Mouse (Mus musculus): ENCODE results near the gene Snn.
"Not testable (repeated sequence)": the region's sequence is repeated elsewhere in the genome, so short reads cannot be mapped to it uniquely, and the experiment has no call there.

The Snn gene

DNA sequence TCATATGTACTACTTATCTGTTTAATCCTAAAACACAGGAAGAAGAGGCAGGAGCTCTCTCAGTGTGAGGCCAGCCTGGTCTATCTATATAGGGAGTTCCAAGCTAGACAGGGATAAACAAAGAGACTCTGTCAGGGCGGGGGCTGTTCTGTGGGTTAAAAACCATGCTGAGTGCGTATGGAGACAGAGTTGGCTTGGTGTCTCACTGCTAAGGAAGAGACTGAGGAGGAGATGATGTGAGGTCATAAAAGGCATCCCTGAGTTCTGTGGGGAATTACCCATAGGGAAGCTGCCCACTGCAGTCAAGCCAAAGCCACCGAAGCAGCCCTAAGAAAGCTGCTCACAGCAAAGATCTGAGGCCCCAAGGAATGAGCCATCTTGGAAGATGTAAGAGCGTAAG is at the start of gene Snn:
TSS of gene Snn (plus strand) at position 301 of the 400 bp plus-strand sequence.
- in situ Hi-C loops (cut with MboI; ENCODE audit: unreplicated experiment in 2 of 2): no loop called here

DNA sequence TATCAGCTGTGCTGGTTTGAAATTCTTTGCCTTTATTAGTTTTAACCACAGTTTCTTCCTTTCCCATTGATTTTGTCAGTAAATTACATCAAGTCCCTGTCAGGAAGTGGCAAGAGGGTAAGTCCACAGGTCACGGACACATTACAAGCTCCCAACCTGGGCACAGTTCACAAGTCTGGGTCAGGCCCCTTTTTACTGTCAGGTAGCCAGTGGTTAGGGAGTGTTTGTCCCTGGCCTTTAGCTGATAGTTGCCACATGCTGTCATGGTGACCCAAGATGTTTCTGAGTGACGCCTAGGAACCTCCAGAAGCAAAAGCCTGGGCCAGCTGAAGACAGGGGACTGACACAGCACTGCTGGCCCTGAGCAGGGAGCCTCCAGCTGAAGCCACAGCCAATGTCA is 49.5 kb upstream of the Snn start:
- in situ Hi-C loops (cut with MboI; ENCODE audit: unreplicated experiment in 2 of 2): no loop called here

DNA sequence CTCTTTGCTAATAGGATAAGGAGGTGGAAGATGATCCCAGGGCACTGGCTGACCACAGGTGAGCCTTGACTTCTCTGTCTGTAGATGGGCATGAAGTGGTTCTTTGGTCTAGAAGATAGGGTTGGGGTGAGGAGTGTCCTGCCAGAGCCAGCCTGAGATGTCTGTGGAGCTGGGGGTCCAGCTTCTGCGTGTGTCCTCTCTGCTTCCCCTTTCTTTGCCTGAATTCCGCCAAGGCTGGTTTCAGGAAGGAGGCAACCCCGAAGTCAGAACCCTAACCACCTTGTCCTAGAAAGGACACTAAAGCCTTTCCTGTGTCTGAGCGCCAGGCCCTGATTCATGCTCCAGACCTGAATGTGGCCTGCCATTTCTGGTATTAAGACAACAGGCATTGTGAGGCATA is 48.8 kb upstream of the Snn start:
- in situ Hi-C loops (cut with MboI; ENCODE audit: unreplicated experiment in 2 of 2): no loop called here

DNA sequence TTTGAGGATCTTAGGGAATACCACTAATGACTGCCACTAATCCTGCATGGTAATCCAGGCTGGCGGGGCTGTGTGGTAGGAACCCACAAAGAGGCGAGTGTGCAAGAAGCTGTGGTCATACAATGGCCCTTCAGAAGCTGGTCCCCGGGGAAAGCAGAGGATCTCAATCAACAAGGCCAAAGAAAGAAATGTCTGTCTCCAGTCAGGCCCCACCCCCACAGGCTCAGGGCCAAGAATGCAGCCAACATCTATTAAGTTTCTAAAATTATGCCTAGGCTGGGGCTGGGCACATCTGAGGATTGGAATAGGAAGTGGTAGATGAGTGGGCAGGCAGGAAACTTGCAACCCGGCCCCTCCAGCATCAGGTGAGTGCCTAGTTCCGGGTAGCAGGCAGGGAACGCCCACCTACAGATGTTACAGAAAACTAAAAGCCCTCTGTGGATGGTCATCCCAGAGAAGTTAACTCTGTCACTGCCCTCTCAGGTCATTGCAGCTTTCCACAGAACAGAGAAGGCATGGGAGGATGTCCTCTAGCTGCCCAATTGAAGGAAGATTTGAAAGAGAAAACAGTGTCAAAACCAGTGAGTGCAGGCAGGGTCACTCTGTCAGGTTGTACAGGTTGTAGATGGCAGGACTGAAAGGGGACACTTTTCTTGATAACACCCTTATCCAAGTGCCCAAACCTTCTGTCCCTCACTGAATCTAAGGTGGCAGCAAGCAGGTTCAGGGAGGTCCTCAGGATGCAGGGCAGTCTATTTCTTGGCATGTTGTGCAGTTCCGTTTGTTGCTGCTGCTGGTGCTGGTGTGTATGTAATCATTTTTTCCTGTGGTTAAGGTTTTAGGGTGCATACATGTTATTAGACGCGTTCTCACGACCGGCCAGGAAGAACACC is 47.9 kb upstream of the Snn start:
- in situ Hi-C loops (cut with MboI; ENCODE audit: unreplicated experiment in 2 of 2): no loop called here

DNA sequence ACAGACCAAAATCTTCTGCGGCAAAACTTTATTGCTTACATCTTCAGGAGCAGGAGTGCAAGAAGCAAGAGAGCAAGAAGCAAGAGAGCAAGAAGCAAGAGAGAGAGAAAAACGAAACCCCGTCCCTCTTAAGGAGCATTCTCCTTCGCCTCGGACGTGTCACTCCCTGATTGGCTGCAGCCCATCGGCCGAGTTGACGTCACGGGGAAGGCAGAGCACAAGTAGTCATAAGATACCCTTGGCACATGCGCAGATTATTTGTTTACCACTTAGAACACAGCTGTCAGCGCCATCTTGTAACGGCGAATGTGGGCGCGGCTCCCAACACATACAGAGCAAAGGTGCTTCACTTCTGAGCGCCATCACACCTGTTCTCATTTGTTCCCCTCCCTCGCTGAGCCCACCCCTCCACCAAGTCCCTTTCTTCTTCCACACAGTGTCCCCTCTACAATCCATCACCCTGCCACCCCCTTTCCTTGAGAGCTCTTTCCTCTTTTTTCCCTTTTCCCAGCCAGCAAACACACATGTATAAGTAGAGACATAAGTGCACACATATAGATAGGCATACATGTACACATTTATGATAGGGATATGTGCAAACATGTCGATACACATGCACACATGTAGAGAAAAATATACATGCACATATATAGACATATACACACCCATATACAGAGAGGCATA is 47.1 kb upstream of the Snn start:
- in situ Hi-C loops (cut with MboI; ENCODE audit: unreplicated experiment in 2 of 2): not testable (repeated sequence)

DNA sequence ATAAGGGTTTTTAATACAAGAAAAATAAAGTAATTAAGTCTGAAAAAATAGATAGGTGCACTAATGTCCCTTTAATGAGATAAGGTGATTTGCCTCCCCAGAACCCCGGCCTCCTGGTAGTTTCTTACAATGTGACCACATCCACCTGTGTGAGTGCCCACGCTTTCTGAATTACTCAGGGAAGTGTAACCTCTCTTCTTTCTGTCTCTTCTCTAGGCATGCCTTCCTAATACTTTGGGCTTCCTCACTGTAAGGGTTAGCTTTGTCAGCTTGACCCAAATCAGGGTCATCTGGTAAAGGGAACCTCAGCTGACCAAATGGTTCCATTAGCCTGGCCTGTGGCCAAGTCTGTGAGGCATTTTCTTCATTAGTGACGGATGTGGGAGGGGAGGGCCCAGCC is 46.3 kb upstream of the Snn start:
- in situ Hi-C loops (cut with MboI; ENCODE audit: unreplicated experiment in 2 of 2): no loop called here

DNA sequence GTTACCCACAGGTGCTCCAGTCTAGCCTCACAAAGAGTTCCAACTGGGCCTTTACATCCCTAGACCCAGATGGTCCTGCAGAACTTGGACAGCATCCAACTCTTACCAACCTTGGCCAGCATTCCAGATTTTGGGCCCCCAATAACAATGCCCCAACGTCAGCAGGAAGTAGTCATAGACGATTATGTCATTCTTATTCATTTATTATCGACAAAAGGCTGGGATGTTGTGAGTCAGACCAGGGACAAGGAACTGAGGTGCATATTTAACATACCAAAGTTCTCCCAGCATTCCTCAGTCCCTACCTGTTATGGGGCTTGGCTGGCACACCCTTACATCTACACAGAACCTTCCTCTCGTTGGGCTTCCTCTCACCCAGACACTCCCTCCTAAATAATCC is 44.4 kb upstream of the Snn start:
- in situ Hi-C loops (cut with MboI; ENCODE audit: unreplicated experiment in 2 of 2): no loop called here

DNA sequence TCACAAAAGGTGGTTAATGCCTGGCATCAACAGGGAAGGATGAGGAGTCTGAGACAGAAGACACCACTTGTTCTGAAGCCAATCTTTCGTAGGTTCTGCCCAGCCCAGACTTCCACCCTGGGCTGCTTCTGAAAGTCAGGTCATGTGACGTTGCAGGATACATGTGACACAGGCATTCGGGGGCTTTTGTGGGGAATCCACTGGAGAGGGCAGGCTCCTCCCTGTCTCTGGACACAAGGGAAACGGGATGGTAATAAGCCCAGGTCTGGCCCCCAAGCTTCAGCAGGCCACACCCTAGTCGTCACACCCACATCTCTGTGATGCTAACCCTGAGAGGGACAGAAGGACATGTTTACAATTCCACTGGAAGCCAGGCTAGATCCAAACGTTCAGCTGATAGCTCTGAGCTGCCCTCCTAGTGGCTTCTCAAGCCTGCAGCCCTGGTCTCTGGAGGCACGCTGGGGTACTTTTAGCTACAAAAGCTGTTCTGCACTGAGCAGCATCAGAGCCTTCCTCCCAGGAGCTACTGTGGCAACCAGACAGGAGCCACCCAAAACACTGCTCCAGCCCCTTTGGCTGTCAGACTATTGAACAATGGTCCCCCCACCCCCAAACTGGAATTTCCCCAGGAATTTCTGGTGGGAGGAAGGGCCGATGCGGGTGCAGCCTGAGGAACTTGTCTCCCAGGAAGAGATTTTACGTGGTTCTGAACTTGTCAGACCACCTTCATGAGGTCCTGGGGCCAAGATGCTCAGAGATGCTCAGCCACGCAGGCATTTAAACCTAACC is 42.7 kb upstream of the Snn start:
- in situ Hi-C loops (cut with MboI; ENCODE audit: unreplicated experiment in 2 of 2): no loop called here

DNA sequence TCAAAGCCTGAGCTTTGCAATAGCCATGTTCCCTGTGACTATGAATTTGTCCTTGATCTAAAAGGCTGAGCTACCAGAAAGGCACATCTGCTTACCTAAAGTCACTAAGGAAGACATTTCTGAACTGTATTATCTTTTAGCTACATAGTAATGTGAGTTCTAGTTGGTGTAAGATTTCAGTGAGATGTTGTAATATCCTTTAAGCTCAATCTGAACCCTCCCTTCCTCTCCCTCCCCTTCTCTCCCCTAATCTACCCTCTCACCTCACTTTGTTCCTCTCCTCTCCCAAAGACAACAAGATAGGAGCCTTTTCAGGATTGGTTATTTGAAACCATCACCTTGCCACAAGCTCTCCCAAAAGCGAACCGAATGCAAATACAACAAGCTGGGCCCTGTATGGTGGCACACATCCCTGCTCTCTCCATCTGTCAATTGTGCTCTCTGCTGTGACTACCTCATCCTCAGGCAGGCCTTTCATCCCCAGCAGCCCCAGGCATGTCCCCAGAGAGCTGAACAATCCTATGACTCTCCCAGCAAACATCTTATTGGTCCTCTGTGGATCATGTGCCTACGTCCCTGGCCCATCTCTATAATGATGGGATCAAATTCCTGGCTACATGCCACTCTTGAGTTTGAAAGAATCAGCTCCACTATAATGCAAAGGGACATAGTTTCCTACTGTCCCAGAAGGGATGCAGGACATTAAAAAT is 39.2 kb upstream of the Snn start:
- in situ Hi-C loops (cut with MboI; ENCODE audit: unreplicated experiment in 2 of 2): no loop called here

DNA sequence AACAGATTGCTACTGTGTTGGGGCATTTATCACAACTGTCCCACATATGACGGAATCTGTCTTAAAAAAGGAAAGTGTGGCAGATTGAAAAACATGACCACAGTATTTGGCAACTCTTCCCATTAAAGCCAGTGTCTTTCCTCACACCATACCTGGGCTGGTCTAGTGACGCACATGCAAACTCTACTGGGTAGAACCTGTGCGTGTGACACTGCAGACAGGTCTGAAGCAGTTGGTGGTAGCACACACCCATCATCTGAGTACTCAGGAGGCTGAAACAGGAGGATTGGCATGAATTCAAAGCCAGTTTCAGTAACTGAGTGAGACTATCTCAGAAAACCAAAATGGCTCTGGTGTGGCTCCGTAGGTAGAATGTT is 38.6 kb upstream of the Snn start:
- in situ Hi-C loops (cut with MboI; ENCODE audit: unreplicated experiment in 2 of 2): no loop called here

DNA sequence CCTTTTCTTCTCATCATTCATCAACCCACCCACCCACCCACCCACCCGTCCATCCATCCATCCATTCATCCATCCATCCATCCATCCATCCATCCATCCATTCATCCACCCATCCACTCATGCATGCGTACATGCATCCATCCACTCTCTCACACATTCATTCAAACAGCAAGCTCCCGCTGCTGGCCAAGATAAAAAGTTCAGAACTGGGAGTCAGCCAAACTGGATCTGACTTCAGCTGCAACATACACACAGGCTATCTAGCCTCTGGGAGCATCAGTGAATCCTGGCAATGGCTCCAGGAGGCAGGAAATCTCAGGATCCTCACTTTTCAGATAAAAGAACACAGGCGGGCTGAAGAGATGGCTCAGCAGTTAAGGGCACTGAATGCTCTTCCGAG is 37.1 kb upstream of the Snn start:
- in situ Hi-C loops (cut with MboI; ENCODE audit: unreplicated experiment in 2 of 2): no loop called here

DNA sequence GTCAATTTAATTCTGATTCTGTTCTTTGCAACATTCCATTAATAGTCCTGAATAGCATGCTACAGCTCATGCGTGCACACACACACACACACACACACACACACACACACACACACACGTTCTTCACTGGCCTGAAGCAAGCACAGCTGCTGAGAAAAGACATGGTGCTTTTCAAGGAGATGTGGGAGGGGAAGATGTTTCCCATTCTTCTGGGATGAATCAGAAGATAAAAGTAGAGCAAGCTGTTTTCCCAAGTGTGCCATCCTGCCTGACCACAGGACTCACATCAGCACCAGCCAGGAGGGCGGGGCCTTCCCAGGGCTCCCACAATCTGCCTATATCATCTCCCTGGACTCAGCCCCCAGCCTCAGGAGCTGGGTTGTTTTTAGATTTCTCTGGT is 35.9 kb upstream of the Snn start:
- in situ Hi-C loops (cut with MboI; ENCODE audit: unreplicated experiment in 2 of 2): loop anchor here in 1 of 2 experiments (5.0 kb wide), 2 partner anchors 53 to 458 kb away; no protein-coding TSS in a partner anchor

DNA sequence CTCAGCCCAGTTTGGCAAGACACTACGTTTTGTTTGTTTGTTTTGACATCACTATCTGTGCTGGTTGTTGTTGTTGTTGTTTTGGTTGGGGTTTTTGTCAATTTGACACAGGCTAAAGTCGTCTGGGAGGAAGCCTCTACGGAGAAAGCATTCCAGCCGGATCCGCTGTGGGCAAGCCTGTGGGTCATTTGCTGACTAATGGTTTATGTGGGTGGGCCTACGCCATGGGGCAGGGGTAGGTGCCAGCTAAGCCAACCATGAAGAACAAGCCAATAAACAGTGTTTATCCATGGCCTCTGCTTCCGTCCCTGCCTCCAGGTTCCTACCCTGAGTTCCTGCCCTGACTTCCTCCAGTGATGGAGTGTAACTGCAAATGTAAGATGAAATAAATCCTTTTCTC is 32.5 kb upstream of the Snn start:
- in situ Hi-C loops (cut with MboI; ENCODE audit: unreplicated experiment in 2 of 2): loop anchor here in 1 of 2 experiments (5.0 kb wide), 2 partner anchors 56 to 461 kb away; no protein-coding TSS in a partner anchor

DNA sequence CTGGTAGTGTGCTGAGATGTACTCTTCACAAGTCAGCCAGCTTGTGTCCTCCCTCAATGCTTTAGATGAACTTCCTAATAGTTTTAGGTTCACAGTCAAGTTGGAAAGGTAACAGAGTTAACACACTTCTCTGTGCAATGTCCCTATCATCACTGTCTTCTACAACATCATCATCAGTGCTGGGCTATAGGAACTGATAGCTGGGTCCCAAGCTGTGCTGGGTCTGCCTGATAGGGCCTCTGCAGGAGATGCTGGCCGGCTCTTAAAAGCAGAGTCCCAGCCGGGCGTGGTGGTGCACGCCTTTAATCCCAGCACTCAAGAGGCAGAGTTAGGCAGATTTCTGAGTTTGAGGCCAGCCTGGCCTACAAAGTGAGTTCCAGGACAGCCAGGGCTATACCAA is 29.9 kb upstream of the Snn start:
- in situ Hi-C loops (cut with MboI; ENCODE audit: unreplicated experiment in 2 of 2): loop anchor here (5.0 kb wide), 4 partner anchors 59 to 464 kb away; no protein-coding TSS in a partner anchor

DNA sequence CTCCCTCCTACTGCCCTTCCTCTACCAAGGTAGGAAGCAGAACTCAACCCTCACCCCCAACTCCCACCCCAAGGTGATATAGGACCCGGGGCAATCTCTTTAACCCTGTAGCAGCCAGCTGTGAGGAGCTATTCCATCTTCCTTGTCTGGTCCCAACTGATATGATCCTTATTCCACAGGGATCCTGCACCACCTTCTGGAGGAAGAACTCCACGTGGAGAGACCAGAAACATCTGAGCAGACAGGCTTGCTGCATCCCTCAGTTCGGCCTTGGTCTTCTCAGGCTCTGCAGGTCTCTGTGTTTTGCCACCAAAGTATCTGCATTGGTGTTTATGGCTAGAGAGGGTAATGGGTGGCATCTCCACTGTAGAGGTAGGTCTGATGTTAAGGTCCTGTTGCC is 29.4 kb upstream of the Snn start:
- in situ Hi-C loops (cut with MboI; ENCODE audit: unreplicated experiment in 2 of 2): loop anchor here (5.0 kb wide), 4 partner anchors 59 to 464 kb away; no protein-coding TSS in a partner anchor

DNA sequence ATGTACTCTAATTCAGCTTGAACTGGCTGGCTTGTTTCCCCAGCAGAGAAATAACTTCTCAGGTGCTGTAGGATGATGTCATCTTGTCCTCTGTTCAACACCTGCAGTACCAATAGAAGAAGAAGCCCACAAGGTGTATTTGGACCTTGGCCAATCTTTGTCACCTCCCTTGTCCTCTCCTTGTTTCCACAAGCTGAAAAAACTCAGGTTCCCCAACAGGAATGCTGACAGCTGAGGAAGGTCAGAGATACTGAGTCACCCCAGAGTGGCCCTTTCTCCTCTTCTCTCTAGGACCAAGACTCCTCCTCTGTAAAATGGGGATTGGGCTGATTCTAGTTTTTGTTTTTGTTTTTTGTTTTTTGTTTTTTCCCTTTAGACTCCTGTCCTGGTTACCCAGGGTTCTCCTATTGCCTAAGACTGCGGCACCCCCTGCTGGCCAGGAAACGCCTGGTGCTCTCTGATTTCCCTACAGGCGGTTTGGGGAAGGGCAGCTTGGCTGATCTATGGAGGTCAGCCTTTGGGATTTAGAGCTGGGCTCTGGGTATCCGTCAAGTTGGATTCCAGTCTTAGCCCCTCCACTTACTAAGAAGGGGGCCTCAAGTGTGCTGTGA is 26.4 kb upstream of the Snn start:
- in situ Hi-C loops (cut with MboI; ENCODE audit: unreplicated experiment in 2 of 2): loop anchor here (5.0 kb wide), 4 partner anchors 62 to 467 kb away; no protein-coding TSS in a partner anchor

DNA sequence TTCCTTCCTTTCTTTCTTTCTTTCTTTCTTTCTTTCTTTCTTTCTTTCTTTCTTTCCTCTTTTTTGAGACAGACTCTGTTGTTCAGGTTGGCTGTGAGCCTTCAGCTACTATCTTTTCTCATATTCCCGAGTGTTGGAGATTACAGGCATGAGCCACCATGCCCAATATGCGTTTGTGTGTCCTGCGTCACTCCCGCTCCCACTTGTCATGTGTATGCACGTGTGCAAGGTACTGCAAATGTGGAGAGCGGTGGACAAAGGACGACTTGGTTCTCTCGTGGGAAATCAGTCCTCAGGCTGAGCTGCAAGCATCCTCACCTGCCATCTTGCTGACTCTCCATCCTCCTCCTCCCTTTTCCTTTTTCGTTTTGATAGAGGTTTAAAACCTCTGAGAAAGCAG is 25.5 kb upstream of the Snn start:
- in situ Hi-C loops (cut with MboI; ENCODE audit: unreplicated experiment in 2 of 2): loop anchor here (5.0 kb wide), 3 partner anchors 57 to 382 kb away; partner anchors contain the start of gene Zc3h7a (in 2 of the 2)

DNA sequence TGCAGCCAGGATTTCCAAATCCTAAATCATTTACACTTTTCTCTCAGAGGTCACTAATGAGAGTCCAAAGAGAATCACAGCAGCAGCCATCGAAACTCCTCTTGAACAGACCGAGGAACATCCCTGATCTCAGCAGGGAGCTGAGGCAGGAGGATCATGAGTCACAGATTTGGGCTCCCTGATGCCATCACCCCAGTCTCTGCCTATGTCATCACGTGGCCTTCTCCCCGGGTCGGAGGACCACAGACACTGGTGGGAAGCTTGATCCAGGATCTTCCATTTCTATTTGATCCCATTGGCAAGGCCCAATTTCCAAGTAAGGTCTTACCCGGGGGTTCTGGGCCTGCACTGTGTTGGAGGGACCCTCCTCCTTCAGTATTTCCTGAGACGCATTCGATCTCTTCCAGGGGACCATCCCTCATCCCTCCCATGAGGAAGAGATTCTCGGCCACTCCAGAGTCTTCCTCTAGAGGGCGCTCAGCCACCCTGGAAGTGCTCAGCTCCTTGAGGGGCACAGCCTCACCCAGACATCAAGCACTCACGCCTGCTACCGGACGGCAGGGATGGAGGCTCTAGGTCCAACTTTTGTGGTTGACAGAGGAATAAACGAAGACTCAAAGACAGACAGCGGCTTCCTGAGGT is 24.8 kb upstream of the Snn start:
- in situ Hi-C loops (cut with MboI; ENCODE audit: unreplicated experiment in 2 of 2): loop anchor here (5.0 kb wide), 3 partner anchors 56 to 381 kb away; partner anchors contain the start of gene Zc3h7a (in 2 of the 2)

DNA sequence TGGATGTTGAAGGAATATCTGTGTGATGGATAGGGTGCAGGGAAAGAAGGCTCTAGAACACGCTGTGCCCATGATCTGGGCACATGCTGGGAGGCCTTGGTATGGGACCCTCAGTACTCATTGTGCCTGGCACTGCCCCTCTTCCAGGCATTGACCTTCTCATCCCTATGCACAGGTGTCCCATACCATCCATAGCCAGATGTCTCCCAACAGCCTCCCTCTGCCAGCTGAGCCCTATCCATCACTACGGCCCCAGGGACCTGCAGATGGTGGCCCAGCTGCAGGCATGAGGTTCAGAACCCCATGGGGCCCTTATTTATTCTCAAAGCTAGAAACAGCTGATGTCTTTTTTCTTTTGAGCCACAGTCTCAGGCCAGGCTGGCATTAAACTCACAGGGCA is 20.1 kb upstream of the Snn start:
- in situ Hi-C loops (cut with MboI; ENCODE audit: unreplicated experiment in 2 of 2): loop anchor here in 1 of 2 experiments (5.0 kb wide), 1 partner anchor 52 kb away; no protein-coding TSS in a partner anchor

Data from v-Abl transformed pro-B cells (cell line).